Comparison of ENCODE assay signal across 10 mouse cellular contexts in the genomic region with DNA sequence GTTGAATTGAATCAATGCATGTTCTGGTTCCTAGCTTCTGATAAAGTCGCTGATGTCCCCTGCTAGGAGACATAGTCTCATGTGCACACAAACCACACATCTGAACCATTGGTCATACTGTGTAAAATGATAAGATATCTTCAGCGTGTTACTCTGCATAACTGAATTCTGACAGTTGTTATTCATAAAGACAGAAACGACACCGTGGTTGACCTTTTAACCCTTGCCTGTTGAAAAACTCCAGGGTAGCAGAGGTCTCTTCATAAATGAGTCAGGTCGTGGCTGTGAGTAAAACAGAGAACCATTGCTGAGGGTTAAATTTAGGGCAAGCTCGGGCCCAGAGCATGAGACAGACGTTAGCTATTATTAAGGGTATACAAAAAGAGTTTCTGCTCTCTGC.
A peak's percentile ranks its signal among the peaks of the same experiment; 100 is the strongest.
DNase-seq lines count a peak whose midpoint lies in the region; ATAC-seq lines count a peak whose summit lies in the region.
"Had no signal": no experiment of that assay in that cellular context is flagged by ENCODE, and none has a peak within 500 bp of the region (broad histone marks: within the 10 kb centered on the region; RNA-seq: fewer than 3 reads in every experiment).

No protein-coding gene starts in this region.

- no peak overlapping the region for H3K4me2 ChIP-seq in heart, embryonic 11.5 days
- H3K4me2 ChIP-seq in liver, embryonic 12.5 days = 0 out of 2 replicates have a peak overlapping the region, but pooled peaks have one; percentile 4

- no peaks in the 10 kb centered on the region for H3K36me3 ChIP-seq in heart, embryonic 11.5 days (ENCODE audit: control insufficient read depth, insufficient read depth, low read length)
- H3K36me3 ChIP-seq in liver, embryonic 12.5 days = no peaks in the 10 kb centered on the region

- H3K9ac ChIP-seq in heart, embryonic 11.5 days (ENCODE audit: low read depth, low read length) = peak overlapping the region; percentile 10; the same call in 1 of the 2 replicates
- H3K9ac ChIP-seq in liver, embryonic 12.5 days = no peak overlapping the region

- no peak for DNase-seq in heart, adult 9 months (ENCODE audit: low spot score in 2 of 2)
- peak; percentile 34 for DNase-seq in 3T3-L1 (ENCODE audit: low read depth, low spot score)
- DNase-seq in c-Kit-positive CD71-positive TER-119-negative erythroid progenitor cells, embryonic 14.5 days (ENCODE audit: low read depth) = peak; percentile 11
- no peak for DNase-seq in frontal cortex, postnatal 14 days (ENCODE audit: low spot score in 2 of 2)
- no peak for DNase-seq in right cerebral cortex, adult 2 months (ENCODE audit: low spot score in 2 of 2)
- no peak for DNase-seq in frontal cortex, postnatal 25 days (ENCODE audit: low spot score in 2 of 2)
- DNase-seq: kidney, postnatal 25 days; lung, adult 2 months had no signal

- H3K4me3 ChIP-seq in heart, embryonic 11.5 days (ENCODE audit: low read depth, low read length) = no peak overlapping the region
- H3K4me3 ChIP-seq in liver, embryonic 12.5 days = no peak overlapping the region

- ATAC-seq in heart, embryonic 11.5 days (replicated peaks; ENCODE audit: insufficient number of reproducible peaks, low FRiP score, low TSS enrichment) = no peak
- peak; percentile 51; the same call in 1 of the 2 replicates for ATAC-seq in liver, embryonic 12.5 days

- H3K27me3 ChIP-seq in heart, embryonic 11.5 days (ENCODE audit: control insufficient read depth, insufficient read depth, low read length) = no peaks in the 10 kb centered on the region
- no peaks in the 10 kb centered on the region for H3K27me3 ChIP-seq in liver, embryonic 12.5 days (replicated peaks)

- 20% methylated on average over 7 of the region's 7 CpGs for WGBS in heart, embryonic 11.5 days (ENCODE audit: insufficient replicate concordance)
- WGBS in liver, embryonic 12.5 days (ENCODE audit: insufficient replicate concordance) = 8% methylated on average over 7 of the region's 7 CpGs

- no peak overlapping the region for H3K27ac ChIP-seq in heart, embryonic 11.5 days (ENCODE audit: low read depth, low read length)
- no peak overlapping the region for H3K27ac ChIP-seq in liver, embryonic 12.5 days

- H3K4me1 ChIP-seq in heart, embryonic 11.5 days (ENCODE audit: control insufficient read depth, insufficient read depth, low read length) = peaks cover 8% of the 10 kb centered on the region
- H3K4me1 ChIP-seq in liver, embryonic 12.5 days = peaks cover 8% of the 10 kb centered on the region

- no peaks in the 10 kb centered on the region for H3K9me3 ChIP-seq in heart, embryonic 11.5 days (replicated peaks; ENCODE audit: control insufficient read depth, low read length)
- no peaks in the 10 kb centered on the region for H3K9me3 ChIP-seq in liver, embryonic 12.5 days (replicated peaks)

Comparison
In these comparisons a context has a peak if more than half of its experiments do, and no peak if none do; other contexts are left out.
1. DNase-seq: peak in 3T3-L1 (single experiment) and c-Kit-positive CD71-positive TER-119-negative erythroid progenitor cells, embryonic 14.5 days (single experiment); none in heart, adult 9 months (0 of 2), frontal cortex, postnatal 14 days (0 of 2), right cerebral cortex, adult 2 months (0 of 2) and frontal cortex, postnatal 25 days (0 of 2).